Mouse (Mus musculus) liver, embryonic 14.5 days (tissue): ENCODE data around the gene Xpnpep2.

ENCODE experiments used
- CTCF ChIP-seq: IDR thresholded peaks from 2 replicates; pipeline ENCODE4 v1.5.1; 2016; ENCODE audit warnings: antibody characterized with exemption, low read depth, control low read depth
- EP300 ChIP-seq: IDR thresholded peaks from 2 replicates; pipeline ENCODE4 v1.6.1; 2016; ENCODE audit warnings: antibody characterized with exemption, low read depth

DNA sequence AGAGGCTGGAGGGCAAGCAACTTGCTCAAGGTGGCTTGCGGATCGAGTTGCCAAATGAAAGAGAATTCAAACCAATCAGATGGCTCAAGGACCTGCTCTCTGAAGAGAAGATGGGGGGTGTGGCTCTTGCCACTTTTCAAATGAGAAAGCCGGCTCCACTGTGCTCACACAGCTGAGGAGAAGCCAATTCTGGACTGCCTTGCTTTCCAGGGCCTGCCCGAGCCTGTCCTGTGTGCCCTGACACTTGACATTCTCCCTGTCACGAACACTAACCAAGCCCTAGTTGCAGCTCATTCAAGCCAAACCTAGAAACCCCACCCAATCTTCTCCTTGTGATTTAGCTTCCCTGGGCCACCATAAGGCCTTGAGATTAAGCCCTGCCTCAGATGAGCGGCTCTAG, 29.5 kb downstream of the Xpnpep2 start:
- TF ChIP-seq CTCF (no peak), EP300 (no peak)
